Mouse (Mus musculus) MEL (cell line): ENCODE measurements around the gene Ptpn14. TPM values are rescaled to one million over a fixed set of nuclear protein-coding genes. Genes with fewer than 3 reads are reported as not detected.

Source experiments
- DNase-seq: peaks from one replicate; pipeline ENCODE4 v3.0.0; 2011; ENCODE audit warnings: low read depth, low spot score
- H3K27ac ChIP-seq: 2 replicates; pipeline ENCODE4 v1.5.1; 2012; ENCODE audit warnings: low read depth, mild to moderate bottlenecking, control low read depth, low read length, moderate library complexity; ENCODE audit not compliant: control insufficient read depth
- H3K27me3 ChIP-seq, 2 experiments: fragments of 150-350 bp in 1 of 2; sonication (generic) in 1 of 2; 2 replicates each; pipeline ENCODE4 v1.6.1; 2012; ENCODE audit warnings: low read length in 2 of 2, mild to moderate bottlenecking in 2 of 2, improper control_type of control experiment in 1 of 2, moderate library complexity in 1 of 2; ENCODE audit not compliant: insufficient read depth in 2 of 2, control insufficient read depth in 1 of 2
- H3K36me3 ChIP-seq, 2 experiments: 2 replicates each; pipeline ENCODE4 v1.6.1; 2012 to 2014; ENCODE audit warnings: low read length in 2 of 2, improper control_type of control experiment in 1 of 2, inconsistent platforms in 1 of 2, mild to moderate bottlenecking in 1 of 2; ENCODE audit not compliant: insufficient read depth in 2 of 2, control insufficient read depth in 1 of 2
- H3K4me1 ChIP-seq, 2 experiments: fragments of 150-350 bp in 1 of 2; sonication (generic) in 1 of 2; 2 replicates each; pipeline ENCODE4 v1.6.1; 2012; ENCODE audit warnings: low read length in 2 of 2, improper control_type of control experiment in 1 of 2, mild to moderate bottlenecking in 1 of 2; ENCODE audit not compliant: insufficient read depth in 2 of 2, control insufficient read depth in 1 of 2
- H3K4me3 ChIP-seq, 2 experiments: fragments of 150-350 bp in 1 of 2; sonication (generic) in 1 of 2; 2 replicates each; pipeline ENCODE4 v1.5.1; 2012; ENCODE audit warnings: low read depth in 2 of 2, low read length in 2 of 2, mild to moderate bottlenecking in 2 of 2, moderate library complexity in 2 of 2, control low read depth in 1 of 2, improper control_type of control experiment in 1 of 2; ENCODE audit not compliant: control insufficient read depth in 1 of 2, insufficient read depth in 1 of 2
- H3K79me2 ChIP-seq: 2 replicates; pipeline ENCODE4 v1.6.1; 2012; ENCODE audit warnings: mild to moderate bottlenecking, low read length, moderate library complexity; ENCODE audit not compliant: control insufficient read depth, poor library complexity, insufficient read depth
- H3K9ac ChIP-seq: 2 replicates; pipeline ENCODE4 v1.6.1; 2012; ENCODE audit warnings: low read depth, mild to moderate bottlenecking, control low read depth, low read length, moderate library complexity; ENCODE audit not compliant: control insufficient read depth, poor library complexity, severe bottlenecking
- H3K9me3 ChIP-seq: fragments of 150-350 bp; sonication (generic); replicated peaks from 2 replicates; pipeline ENCODE4 v1.6.1; 2012; ENCODE audit warnings: mild to moderate bottlenecking, low read length, improper control_type of control experiment, moderate library complexity; ENCODE audit not compliant: insufficient read depth
- BHLHE40 ChIP-seq: IDR thresholded peaks from 2 replicates; pipeline ENCODE4 v1.6.1; 2012; ENCODE audit warnings: low read depth, mild to moderate bottlenecking, inconsistent platforms, low read length, improper control_type of control experiment, borderline replicate concordance
- CHD1 ChIP-seq: IDR thresholded peaks from 2 replicates; pipeline ENCODE4 v1.6.1; 2012; ENCODE audit warnings: low read depth, mild to moderate bottlenecking, inconsistent platforms, low read length, improper control_type of control experiment
- CTCF ChIP-seq, 3 experiments: IDR thresholded peaks in 2 of 3; conservative IDR thresholded peaks in 1 of 3; 2 replicates each; pipeline ENCODE4 v1.5.1; 2011 to 2012; ENCODE audit warnings: low read length in 3 of 3, low read depth in 2 of 3, mild to moderate bottlenecking in 2 of 3, improper control_type of control experiment in 1 of 3, inconsistent platforms in 1 of 3, mixed read lengths in 1 of 3, moderate library complexity in 1 of 3; ENCODE audit not compliant: control insufficient read depth in 1 of 3, insufficient read depth in 1 of 3, poor library complexity in 1 of 3, severe bottlenecking in 1 of 3
- E2F4 ChIP-seq: IDR thresholded peaks from 2 replicates; pipeline ENCODE4 v1.6.1; 2011; ENCODE audit warnings: low read depth, low read length, improper control_type of control experiment, borderline replicate concordance
- ETS1 ChIP-seq: IDR thresholded peaks from 2 replicates; pipeline ENCODE4 v1.6.1; 2012; ENCODE audit warnings: low read depth, mild to moderate bottlenecking, inconsistent platforms, low read length, improper control_type of control experiment, moderate library complexity
- GATA1 ChIP-seq: IDR thresholded peaks from 2 replicates; pipeline ENCODE4 v1.6.1; 2011; ENCODE audit warnings: low read depth, low read length, improper control_type of control experiment
- JUND ChIP-seq: IDR thresholded peaks from 2 replicates; pipeline ENCODE4 v1.6.1; 2011; ENCODE audit warnings: low read depth, mild to moderate bottlenecking, improper control_type of control experiment, low read length
- MAFK ChIP-seq: IDR thresholded peaks from 2 replicates; pipeline ENCODE4 v1.6.1; 2011; ENCODE audit warnings: low read depth, mild to moderate bottlenecking, low read length, improper control_type of control experiment, borderline replicate concordance
- MXI1 ChIP-seq: IDR thresholded peaks from 2 replicates; pipeline ENCODE4 v1.6.1; 2011; ENCODE audit warnings: mild to moderate bottlenecking, low read depth, low read length, improper control_type of control experiment
- NRF1 ChIP-seq: IDR thresholded peaks from 2 replicates; pipeline ENCODE4 v1.6.1; 2014; ENCODE audit warnings: low read depth, mild to moderate bottlenecking, inconsistent platforms, low read length, improper control_type of control experiment, moderate library complexity; ENCODE audit not compliant: poor library complexity, insufficient read depth, severe bottlenecking
- POLR2A ChIP-seq, 2 experiments: IDR thresholded peaks; 2 replicates each; pipeline ENCODE4 v1.6.1; 2011 to 2012; ENCODE audit warnings: low read length in 2 of 2, mild to moderate bottlenecking in 2 of 2, control low read depth in 1 of 2, improper control_type of control experiment in 1 of 2, low read depth in 1 of 2, moderate library complexity in 1 of 2; ENCODE audit not compliant: control insufficient read depth in 1 of 2, insufficient read depth in 1 of 2, poor library complexity in 1 of 2
- POLR2AphosphoS2 ChIP-seq: IDR thresholded peaks from 2 replicates; pipeline ENCODE4 v1.6.1; 2011; ENCODE audit warnings: low read length, improper control_type of control experiment
- RAD21 ChIP-seq: IDR thresholded peaks from 2 replicates; pipeline ENCODE4 v1.6.1; 2011; ENCODE audit warnings: mild to moderate bottlenecking, low read depth, low read length, improper control_type of control experiment
- RCOR1 ChIP-seq: IDR thresholded peaks from 2 replicates; pipeline ENCODE4 v1.6.1; 2012; ENCODE audit warnings: low read depth, mild to moderate bottlenecking, inconsistent platforms, low read length, improper control_type of control experiment
- SIN3A ChIP-seq: IDR thresholded peaks from 2 replicates; pipeline ENCODE4 v1.6.1; 2012; ENCODE audit warnings: low read length, improper control_type of control experiment, inconsistent platforms
- TAL1 ChIP-seq: IDR thresholded peaks from 2 replicates; pipeline ENCODE4 v1.6.1; 2012; ENCODE audit warnings: mild to moderate bottlenecking, inconsistent platforms, low read length, moderate library complexity, mixed read lengths
- TCF12 ChIP-seq: IDR thresholded peaks from 2 replicates; pipeline ENCODE4 v1.6.1; 2014; ENCODE audit warnings: low read depth, mild to moderate bottlenecking, inconsistent platforms, low read length, improper control_type of control experiment, moderate library complexity
- UBTF ChIP-seq: IDR thresholded peaks from 2 replicates; pipeline ENCODE4 v1.6.1; 2012; ENCODE audit warnings: low read depth, mild to moderate bottlenecking, inconsistent platforms, low read length, improper control_type of control experiment, moderate library complexity, borderline replicate concordance; ENCODE audit not compliant: insufficient read depth
- USF2 ChIP-seq, 2 experiments: IDR thresholded peaks; 2 replicates each; pipeline ENCODE4 v1.6.1; 2011 to 2012; ENCODE audit warnings: improper control_type of control experiment in 2 of 2, low read length in 2 of 2, borderline replicate concordance in 1 of 2, inconsistent platforms in 1 of 2, low read depth in 1 of 2, mild to moderate bottlenecking in 1 of 2; ENCODE audit not compliant: insufficient read depth in 1 of 2
- ZC3H11A ChIP-seq: IDR thresholded peaks from 2 replicates; pipeline ENCODE4 v1.6.1; 2012; ENCODE audit warnings: low read depth, mild to moderate bottlenecking, inconsistent platforms, low read length, improper control_type of control experiment
- ZKSCAN1 ChIP-seq: IDR thresholded peaks from 2 replicates; pipeline ENCODE4 v1.6.1; 2012; ENCODE audit warnings: low read depth, mild to moderate bottlenecking, inconsistent platforms, low read length, improper control_type of control experiment, moderate library complexity
- ZMIZ1 ChIP-seq: IDR thresholded peaks from 2 replicates; pipeline ENCODE4 v1.6.1; 2012; ENCODE audit warnings: low read depth, mild to moderate bottlenecking, inconsistent platforms, low read length, improper control_type of control experiment, moderate library complexity
- polyA plus RNA-seq, 2 experiments: library from polyadenylated mRNA; stranded (reverse) in 1 of 2; unstranded in 1 of 2; fragments of >175 nt in 1 of 2; fragments of >200 nt in 1 of 2; gene quantifications; 2 replicates each; pipeline versions ENCODE4 v1.2.1 to v1.2.4; 2012; ENCODE audit warnings: low replicate concordance in 2 of 2, low read depth in 1 of 2; ENCODE audit not compliant: insufficient read length in 2 of 2, insufficient read depth in 1 of 2, missing spikeins in 1 of 2
- total RNA-seq: library from RNA; depleted of rRNA; stranded (reverse); fragments of 300-350 nt; gene quantifications from 2 replicates; pipeline ENCODE4 v1.2.3, GENCODE M21; 2012

Gene Ptpn14
- total and polyA plus RNA-seq, 3 experiments = 0.62 to 1.0 TPM; not detected in 1

- Histone ChIP-seq H3K79me2 (no peaks in the 10 kb centered on the region), H3K27me3 (no peaks in the 10 kb centered on the region), H3K9ac (no peak overlapping the region)
These were observed 15.1 kb downstream of the Ptpn14 start for GRCm38 (mm10) chr1:189743136-189743535.

GRCm38 (mm10) chr1:189744914-189745710 is 17.0 kb downstream of the Ptpn14 start:
- Histone ChIP-seq H3K9me3 (no peaks in the 10 kb centered on the region), H3K27me3 (no peaks in the 10 kb centered on the region), H3K4me3 (no peak overlapping the region), H3K9ac (no peak overlapping the region), H3K36me3 (no peaks in the 10 kb centered on the region), H3K79me2 (no peaks in the 10 kb centered on the region), H3K27ac (no peak overlapping the region), H3K4me1 (no peaks in the 10 kb centered on the region)
- no peak for DNase-seq
- TF ChIP-seq GATA1 = no peak
- no peak for TF ChIP-seq E2F4
- no peak for TF ChIP-seq JUND
- TF ChIP-seq BHLHE40 = no peak
- TF ChIP-seq CTCF (IDR thresholded peaks at IDR 0.05 in 2 of 3, conservative IDR thresholded peaks at IDR 0.05 in 1 of 3; ENCODE audit: control insufficient read depth in 1 of 3, insufficient read depth in 1 of 3, low read depth in 2 of 3, low read length in 3 of 3, poor library complexity in 1 of 3, severe bottlenecking in 1 of 3) = no peak
- no peak for TF ChIP-seq TCF12
- no peak for TF ChIP-seq TAL1
- TF ChIP-seq ZMIZ1 = no peak
- no peak for TF ChIP-seq POLR2AphosphoS2

More at GRCm38 (mm10) chr1:189743136-189743535, 15.1 kb downstream of the Ptpn14 start:
- Histone ChIP-seq H3K4me3 (no peak overlapping the region), H3K9me3 (no peaks in the 10 kb centered on the region), H3K27ac (no peak overlapping the region), H3K4me1 (no peaks in the 10 kb centered on the region), H3K36me3 (no peaks in the 10 kb centered on the region)
- DNase-seq = no peak
- TF ChIP-seq SIN3A = no peak
- no peak for TF ChIP-seq UBTF
- no peak for TF ChIP-seq ETS1
- TF ChIP-seq MXI1 = no peak
- no peak for TF ChIP-seq BHLHE40
- no peak for TF ChIP-seq CHD1
- TF ChIP-seq ZKSCAN1 = no peak
- TF ChIP-seq RAD21 = no peak
- TF ChIP-seq MAFK = no peak
- TF ChIP-seq POLR2AphosphoS2 = no peak
- no peak for TF ChIP-seq TCF12
- TF ChIP-seq NRF1 = no peak
- no peak for TF ChIP-seq JUND
- TF ChIP-seq USF2 (IDR thresholded peaks at IDR 0.05; ENCODE audit: borderline replicate concordance in 1 of 2, insufficient read depth in 1 of 2, low read depth in 1 of 2, low read length in 2 of 2) = no peak
- no peak for TF ChIP-seq RCOR1
- no peak for TF ChIP-seq TAL1
- no peak for TF ChIP-seq ZMIZ1
- TF ChIP-seq POLR2A (IDR thresholded peaks at IDR 0.05; ENCODE audit: control insufficient read depth in 1 of 2, insufficient read depth in 1 of 2, low read depth in 1 of 2, low read length in 2 of 2, poor library complexity in 1 of 2) = no peak
- TF ChIP-seq ZC3H11A = no peak
- TF ChIP-seq, all 39 proteins: peak for 0
